Mouse (Mus musculus): ENCODE results near the gene Gm20388. TPM values are rescaled to one million over a fixed set of nuclear protein-coding genes. Genes with fewer than 3 reads are reported as not detected.

The Gm20388 gene
- polyA plus RNA-seq, 1 experiment: 28.1 TPM

GRCm38 (mm10) chr8:122497016-122497734 lies 2586.5 kb downstream of the Gm20388 start:
- H3K4me1 ChIP-seq (ENCODE audit: control insufficient read depth, insufficient read depth, low read length): no peaks in the 10 kb centered on the region
- H3K9me3 ChIP-seq (replicated peaks; ENCODE audit: control insufficient read depth, insufficient read depth, low read length, poor library complexity, severe bottlenecking): no peaks in the 10 kb centered on the region
- H3K36me3 ChIP-seq (ENCODE audit: control insufficient read depth, insufficient read depth, low read length, poor library complexity, severe bottlenecking): peaks cover 47% of the 10 kb centered on the region
- TF ChIP-seq CTCF (IDR thresholded peaks at IDR 0.05; ENCODE audit: low read depth, low read length) (no peak), POLR2A (IDR thresholded peaks at IDR 0.05; ENCODE audit: insufficient read depth, low read length) (no peak), EP300 (IDR thresholded peaks at IDR 0.05; ENCODE audit: insufficient read depth, low read depth, low read length) (no peak)
- H3K27ac ChIP-seq (ENCODE audit: insufficient read depth, low read length): no peak overlapping the region
- no peaks in the 10 kb centered on the region for H3K27me3 ChIP-seq (ENCODE audit: control insufficient read depth, insufficient read depth, low read length, poor library complexity, severe bottlenecking)
- H3K4me3 ChIP-seq (ENCODE audit: low read depth, low read length): 0 out of 2 replicates have a peak overlapping the region, but pooled peaks have one; percentile 7
- peak overlapping the region; percentile 6; the same call in 1 of the 2 replicates for H3K9ac ChIP-seq (ENCODE audit: low read depth, poor library complexity, severe bottlenecking)

- Histone ChIP-seq H3K9me3 (replicated peaks; ENCODE audit: control insufficient read depth, insufficient read depth, low read length, poor library complexity, severe bottlenecking) (no peaks in the 10 kb centered on the region), H3K4me3 (ENCODE audit: low read depth, low read length) (0 out of 2 replicates have a peak overlapping the region, but pooled peaks have one; percentile 7), H3K27ac (ENCODE audit: insufficient read depth, low read length) (no peak overlapping the region), H3K4me1 (ENCODE audit: control insufficient read depth, insufficient read depth, low read length) (no peaks in the 10 kb centered on the region), H3K9ac (ENCODE audit: low read depth, poor library complexity, severe bottlenecking) (peak overlapping the region; percentile 6; the same call in 1 of the 2 replicates), H3K27me3 (ENCODE audit: control insufficient read depth, insufficient read depth, low read length, poor library complexity, severe bottlenecking) (no peaks in the 10 kb centered on the region), H3K36me3 (ENCODE audit: control insufficient read depth, insufficient read depth, low read length, poor library complexity, severe bottlenecking) (peaks cover 41% of the 10 kb centered on the region)
- TF ChIP-seq POLR2A (IDR thresholded peaks at IDR 0.05; ENCODE audit: insufficient read depth, low read length): no peak
- TF ChIP-seq CTCF (IDR thresholded peaks at IDR 0.05; ENCODE audit: low read depth, low read length): peak; percentile 84
Observed at GRCm38 (mm10) chr8:122497912-122498311, 2587.3 kb downstream of the Gm20388 start.

GRCm38 (mm10) chr8:122500856-122501255 lies 2590.2 kb downstream of the Gm20388 start:
- TF ChIP-seq POLR2A (IDR thresholded peaks at IDR 0.05; ENCODE audit: insufficient read depth, low read length): no peak
- peak; percentile 95 for TF ChIP-seq CTCF (IDR thresholded peaks at IDR 0.05; ENCODE audit: low read depth, low read length)
- no peak for TF ChIP-seq EP300 (IDR thresholded peaks at IDR 0.05; ENCODE audit: insufficient read depth, low read depth, low read length)
- no peaks in the 10 kb centered on the region for H3K27me3 ChIP-seq (ENCODE audit: control insufficient read depth, insufficient read depth, low read length, poor library complexity, severe bottlenecking)
- H3K36me3 ChIP-seq (ENCODE audit: control insufficient read depth, insufficient read depth, low read length, poor library complexity, severe bottlenecking): peaks cover 19% of the 10 kb centered on the region
- H3K27ac ChIP-seq (ENCODE audit: insufficient read depth, low read length): no peak overlapping the region
- no peak overlapping the region for H3K9ac ChIP-seq (ENCODE audit: low read depth, poor library complexity, severe bottlenecking)
- H3K9me3 ChIP-seq (replicated peaks; ENCODE audit: control insufficient read depth, insufficient read depth, low read length, poor library complexity, severe bottlenecking): no peaks in the 10 kb centered on the region
- no peak overlapping the region for H3K4me3 ChIP-seq (ENCODE audit: low read depth, low read length)
- no peaks in the 10 kb centered on the region for H3K4me1 ChIP-seq (ENCODE audit: control insufficient read depth, insufficient read depth, low read length)

- Histone ChIP-seq H3K9me3 (replicated peaks; ENCODE audit: control insufficient read depth, insufficient read depth, low read length, poor library complexity, severe bottlenecking) (no peaks in the 10 kb centered on the region), H3K27me3 (ENCODE audit: control insufficient read depth, insufficient read depth, low read length, poor library complexity, severe bottlenecking) (no peaks in the 10 kb centered on the region), H3K9ac (ENCODE audit: low read depth, poor library complexity, severe bottlenecking) (peak overlapping the region; percentile 13; the same call in 1 of the 2 replicates), H3K36me3 (ENCODE audit: control insufficient read depth, insufficient read depth, low read length, poor library complexity, severe bottlenecking) (peaks cover 3% of the 10 kb centered on the region; the same call in 1 of the 2 replicates), H3K27ac (ENCODE audit: insufficient read depth, low read length) (peak overlapping the region; percentile 31; the same call in 1 of the 2 replicates), H3K4me1 (ENCODE audit: control insufficient read depth, insufficient read depth, low read length) (peaks cover 3% of the 10 kb centered on the region), H3K4me3 (ENCODE audit: low read depth, low read length) (no peak overlapping the region)
- TF ChIP-seq CTCF (IDR thresholded peaks at IDR 0.05; ENCODE audit: low read depth, low read length): no peak
- TF ChIP-seq POLR2A (IDR thresholded peaks at IDR 0.05; ENCODE audit: insufficient read depth, low read length): no peak
Observed at GRCm38 (mm10) chr8:122511552-122511951, 2600.9 kb downstream of the Gm20388 start.

- Histone ChIP-seq H3K27ac (ENCODE audit: insufficient read depth, low read length) (no peak overlapping the region), H3K4me3 (ENCODE audit: low read depth, low read length) (no peak overlapping the region), H3K36me3 (ENCODE audit: control insufficient read depth, insufficient read depth, low read length, poor library complexity, severe bottlenecking) (no peaks in the 10 kb centered on the region; the same call in 1 of the 2 replicates), H3K4me1 (ENCODE audit: control insufficient read depth, insufficient read depth, low read length) (peaks cover 3% of the 10 kb centered on the region), H3K9me3 (replicated peaks; ENCODE audit: control insufficient read depth, insufficient read depth, low read length, poor library complexity, severe bottlenecking) (no peaks in the 10 kb centered on the region), H3K27me3 (ENCODE audit: control insufficient read depth, insufficient read depth, low read length, poor library complexity, severe bottlenecking) (no peaks in the 10 kb centered on the region), H3K9ac (ENCODE audit: low read depth, poor library complexity, severe bottlenecking) (no peak overlapping the region)
- no peak for TF ChIP-seq CTCF (IDR thresholded peaks at IDR 0.05; ENCODE audit: low read depth, low read length)
- TF ChIP-seq EP300 (IDR thresholded peaks at IDR 0.05; ENCODE audit: insufficient read depth, low read depth, low read length): no peak
- TF ChIP-seq POLR2A (IDR thresholded peaks at IDR 0.05; ENCODE audit: insufficient read depth, low read length): no peak
Observed at GRCm38 (mm10) chr8:122512392-122512791, 2601.8 kb downstream of the Gm20388 start.

GRCm38 (mm10) chr8:122515699-122516098 lies 2605.1 kb downstream of the Gm20388 start:
- TF ChIP-seq CTCF (IDR thresholded peaks at IDR 0.05; ENCODE audit: low read depth, low read length) (no peak), POLR2A (IDR thresholded peaks at IDR 0.05; ENCODE audit: insufficient read depth, low read length) (no peak), EP300 (IDR thresholded peaks at IDR 0.05; ENCODE audit: insufficient read depth, low read depth, low read length) (no peak)

More at GRCm38 (mm10) chr8:122515699-122516098, 2605.1 kb downstream of the Gm20388 start:
- Histone ChIP-seq H3K27ac (ENCODE audit: insufficient read depth, low read length) (no peak overlapping the region), H3K27me3 (ENCODE audit: control insufficient read depth, insufficient read depth, low read length, poor library complexity, severe bottlenecking) (no peaks in the 10 kb centered on the region), H3K9ac (ENCODE audit: low read depth, poor library complexity, severe bottlenecking) (no peak overlapping the region), H3K4me3 (ENCODE audit: low read depth, low read length) (no peak overlapping the region), H3K9me3 (replicated peaks; ENCODE audit: control insufficient read depth, insufficient read depth, low read length, poor library complexity, severe bottlenecking) (no peaks in the 10 kb centered on the region), H3K4me1 (ENCODE audit: control insufficient read depth, insufficient read depth, low read length) (peaks cover 13% of the 10 kb centered on the region), H3K36me3 (ENCODE audit: control insufficient read depth, insufficient read depth, low read length, poor library complexity, severe bottlenecking) (no peaks in the 10 kb centered on the region; the same call in 1 of the 2 replicates)

All from ES-Bruce4 (cell line).